Mouse (Mus musculus) retina, postnatal 1 day (tissue): ENCODE measurements around the gene Lax1.
A peak's percentile ranks its signal among the peaks of the same experiment; 100 is the strongest.
"Not testable (repeated sequence)": the region's sequence is repeated elsewhere in the genome, so short reads cannot be mapped to it uniquely, and the experiment has no call there.

Experiments used
- DNase-seq: peaks from one replicate; pipeline ENCODE4 v3.0.0-alpha.2; 2012

The Lax1 gene

GRCm38 (mm10) chr1:133685749-133686519 is 4.0 kb downstream of the Lax1 start:
- DNase-seq, result peak; percentile 66

DNA sequence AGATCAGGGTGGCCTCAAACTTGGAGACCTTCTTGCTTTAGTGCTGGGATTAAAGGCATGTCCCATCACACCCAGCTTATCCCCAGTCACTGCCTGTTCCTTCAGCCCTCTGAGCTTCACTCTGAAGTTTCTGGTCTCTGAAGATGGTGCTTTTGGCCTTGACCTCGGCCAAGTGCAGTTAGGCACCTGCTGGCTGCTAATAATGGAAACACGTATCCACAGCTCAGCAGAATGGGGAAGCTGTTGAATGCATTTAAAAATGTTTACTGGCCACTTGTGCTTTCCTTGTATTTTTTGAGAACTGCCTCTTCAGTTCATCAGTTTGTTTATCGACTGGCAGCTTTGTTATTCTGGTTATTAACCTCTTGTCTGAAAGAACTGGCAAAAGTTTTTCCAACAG is 18.1 kb downstream of the Lax1 start:
- no peak for DNase-seq

DNA sequence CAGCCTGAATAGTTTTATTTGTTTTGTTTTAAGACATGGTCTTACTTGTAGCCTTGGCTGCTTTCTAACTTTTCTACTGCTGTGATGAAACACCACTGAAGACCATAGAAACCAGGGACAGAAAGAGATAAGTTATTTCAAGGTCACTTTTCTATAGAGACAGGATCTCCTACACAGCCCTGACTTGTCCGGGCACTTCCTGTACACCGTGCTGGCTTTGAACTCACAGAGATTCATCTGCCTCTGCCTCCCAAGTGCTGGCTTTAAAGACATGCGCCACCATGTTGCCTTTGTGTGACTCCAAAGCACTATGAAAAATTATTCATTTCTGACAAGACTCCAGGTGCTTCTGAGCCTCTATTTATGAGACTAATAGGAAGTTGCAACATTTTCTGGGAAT is 18.6 kb downstream of the Lax1 start:
- DNase-seq, result no peak

GRCm38 (mm10) chr1:133670776-133671175 is 19.1 kb downstream of the Lax1 start:
- DNase-seq, result no peak

DNA sequence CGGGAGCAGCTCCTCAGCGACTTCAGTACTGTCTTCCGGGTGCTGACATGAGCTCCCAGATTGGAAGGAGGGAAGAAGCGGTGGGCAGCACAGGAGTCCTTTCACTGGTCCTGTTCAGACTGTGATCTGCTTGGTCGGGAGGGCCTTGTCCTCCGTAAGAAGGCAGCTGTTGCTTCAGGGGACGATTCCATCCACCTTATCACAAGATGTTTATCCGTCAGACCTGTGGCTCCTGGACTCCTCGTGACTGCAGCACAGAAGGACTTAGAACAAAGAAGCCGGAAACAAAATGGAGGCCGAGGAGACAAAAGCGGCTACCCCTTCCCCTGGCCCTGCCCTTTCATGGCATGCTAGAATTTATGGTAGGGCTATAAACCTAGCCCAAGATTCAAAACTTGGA is 19.7 kb downstream of the Lax1 start:
- no peak for DNase-seq

DNA sequence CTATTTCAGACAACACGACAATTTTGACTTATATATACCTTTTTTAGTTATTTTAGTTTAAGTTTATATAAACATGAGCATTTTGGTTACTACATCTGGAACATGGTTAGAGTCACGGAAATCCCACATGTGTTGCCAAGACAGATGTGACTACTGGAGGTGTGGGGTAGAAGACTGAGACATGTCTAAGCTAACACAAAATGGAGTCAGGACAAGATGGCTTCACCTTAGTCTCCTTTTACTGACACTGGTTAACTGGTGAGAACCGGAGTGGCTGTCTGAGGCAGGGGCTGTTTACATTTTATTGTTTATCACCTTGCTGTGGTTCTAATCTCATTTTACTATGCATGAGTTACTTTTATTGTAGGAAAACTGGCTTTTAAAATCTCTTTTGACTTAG is 21.3 kb downstream of the Lax1 start:
- DNase-seq, result no peak

DNA sequence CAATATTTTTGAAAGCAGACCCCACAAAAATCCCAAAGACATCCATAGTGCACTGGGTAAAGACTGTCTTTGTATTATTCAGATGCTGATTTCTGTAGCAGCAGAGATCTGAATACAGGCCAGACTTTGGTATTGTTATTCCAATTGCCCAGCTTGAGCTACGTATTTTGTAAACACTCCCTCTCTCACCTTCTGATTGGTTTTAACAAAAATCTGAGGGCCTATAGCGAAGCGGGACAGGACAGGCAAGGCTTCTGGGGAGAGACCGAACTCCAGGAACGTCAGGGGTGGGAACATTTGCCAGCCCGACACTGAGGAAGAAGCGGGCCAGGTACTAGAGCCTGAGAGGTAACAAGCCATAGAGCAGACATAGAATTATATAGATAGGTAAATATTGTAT is 22.2 kb downstream of the Lax1 start:
- DNase-seq, result no peak

- DNase-seq, result not testable (repeated sequence)
Measured at GRCm38 (mm10) chr1:133665713-133666112, 24.2 kb downstream of the Lax1 start.

GRCm38 (mm10) chr1:133664203-133664970 is 25.5 kb downstream of the Lax1 start:
- DNase-seq, result no peak

- no peak for DNase-seq
Measured at GRCm38 (mm10) chr1:133663427-133663826, 26.5 kb downstream of the Lax1 start.

DNA sequence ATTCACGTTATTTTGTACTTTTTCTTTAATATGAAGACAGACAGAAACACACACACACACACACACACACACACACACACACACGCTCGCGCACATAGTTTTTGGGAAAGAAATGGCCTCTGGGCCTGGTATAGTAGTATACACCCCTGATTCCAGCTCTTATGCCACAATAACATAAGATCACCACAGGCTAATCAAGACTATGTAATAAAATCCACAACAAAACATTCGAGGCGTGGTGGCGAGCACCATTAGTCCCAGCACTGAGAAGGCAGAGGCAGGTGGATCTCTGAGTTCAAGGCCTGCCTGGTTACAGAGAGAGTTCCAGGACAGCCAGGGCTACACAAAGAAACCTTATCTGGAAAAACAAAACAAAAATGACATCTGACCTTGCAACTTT is 27.0 kb downstream of the Lax1 start:
- no peak for DNase-seq

- DNase-seq, result peak; percentile 98
Measured at GRCm38 (mm10) chr1:133661203-133661933, 28.5 kb downstream of the Lax1 start, which contains the start of gene Gm38394. Gene Gm38394, minus strand, starts transcription at chr1:133661318.

GRCm38 (mm10) chr1:133660466-133661202 is 29.3 kb downstream of the Lax1 start, which contains the start of gene Zbed6:
Gene Zbed6, minus strand, starts transcription at chr1:133660885.
- peak; percentile 80 for DNase-seq

GRCm38 (mm10) chr1:133658878-133659277 is 31.0 kb downstream of the Lax1 start:
- DNase-seq, result no peak

GRCm38 (mm10) chr1:133656811-133657210 is 33.1 kb downstream of the Lax1 start:
- DNase-seq, result no peak

GRCm38 (mm10) chr1:133653033-133653432 is 36.9 kb downstream of the Lax1 start:
- no peak for DNase-seq

- no peak for DNase-seq
Measured at GRCm38 (mm10) chr1:133650288-133651055, 39.4 kb downstream of the Lax1 start.

DNA sequence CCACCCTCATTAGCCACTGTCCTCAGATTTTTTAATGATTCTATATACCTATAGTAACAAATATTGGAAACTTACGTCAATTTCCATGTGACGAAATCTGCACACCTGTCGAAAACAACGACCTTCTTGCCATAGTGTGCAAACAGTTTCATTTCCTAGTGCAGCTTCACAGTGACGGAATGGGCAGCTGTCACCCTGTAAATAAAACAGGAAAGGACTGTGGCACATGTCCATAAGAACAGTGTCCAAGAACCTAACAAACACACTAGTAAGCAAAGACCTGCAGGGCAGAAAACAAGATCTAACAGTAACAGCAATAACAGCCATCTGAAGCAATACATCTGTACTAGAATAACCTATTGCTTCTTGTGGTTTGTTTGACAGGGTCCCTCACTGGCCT is 44.3 kb downstream of the Lax1 start:
- DNase-seq, result no peak

GRCm38 (mm10) chr1:133641163-133641562 is 48.7 kb downstream of the Lax1 start:
- DNase-seq, result no peak

- no peak for DNase-seq
Measured at GRCm38 (mm10) chr1:133638517-133638916, 51.4 kb downstream of the Lax1 start.

GRCm38 (mm10) chr1:133632168-133632567 is 57.7 kb downstream of the Lax1 start:
- peak; percentile 37 for DNase-seq
